Mouse (Mus musculus) kidney, postnatal 0 days (tissue): ENCODE results near the gene Lyrm4. TPM values are rescaled to one million over a fixed set of nuclear protein-coding genes. Genes with fewer than 3 reads are reported as not detected.

ENCODE experiments used
- ATAC-seq: fragments of 200-750 bp; cut with Nextera tagmentation; replicated peaks from 2 replicates; pipeline ENCODE4 v1.8.0; 2017; ENCODE audit warnings: low read depth, moderate number of reproducible peaks, moderate TSS enrichment, moderate library complexity; ENCODE audit not compliant: low FRiP score
- DNase-seq: peaks from one replicate; pipeline ENCODE4 v3.0.0-alpha.2; 2016; ENCODE audit warnings: low spot score
- H3K27ac ChIP-seq: fragments of 300-500 bp; sonication (generic); 2 replicates; pipeline ENCODE4 v1.5.1; 2014; ENCODE audit warnings: mild to moderate bottlenecking
- H3K27me3 ChIP-seq: fragments of 300-500 bp; sonication (generic); 2 replicates; pipeline ENCODE4 v1.6.1; 2014; ENCODE audit warnings: low read length, mixed read lengths; ENCODE audit not compliant: insufficient read depth
- H3K36me3 ChIP-seq: fragments of 300-500 bp; sonication (generic); 2 replicates; pipeline ENCODE4 v1.6.1; 2014; ENCODE audit warnings: low read length, mixed read lengths; ENCODE audit not compliant: insufficient read depth
- H3K4me1 ChIP-seq: fragments of 300-500 bp; sonication (generic); replicated peaks from 2 replicates; pipeline ENCODE4 v1.6.1; 2014; ENCODE audit warnings: antibody characterized with exemption, low read length, mixed read lengths; ENCODE audit not compliant: insufficient read depth
- H3K4me2 ChIP-seq: fragments of 300-500 bp; sonication (generic); 2 replicates; pipeline ENCODE4 v1.6.1; 2014; ENCODE audit warnings: mild to moderate bottlenecking, low read length, moderate library complexity, mixed read lengths
- H3K4me3 ChIP-seq: fragments of 300-500 bp; sonication (generic); replicated peaks from 2 replicates; pipeline ENCODE4 v1.5.1; 2014; ENCODE audit warnings: low read depth, low read length
- H3K9ac ChIP-seq: fragments of 300-500 bp; sonication (generic); 2 replicates; pipeline ENCODE4 v1.6.1; 2014; ENCODE audit warnings: low read depth, low read length
- H3K9me3 ChIP-seq: fragments of 300-500 bp; sonication (generic); replicated peaks from 2 replicates; pipeline ENCODE4 v1.6.1; 2016; ENCODE audit warnings: low read length, inconsistent platforms, mixed read lengths
- CTCF ChIP-seq: IDR thresholded peaks from 2 replicates; pipeline ENCODE4 v1.5.1; 2016; ENCODE audit warnings: antibody characterized with exemption, low read depth, mild to moderate bottlenecking, moderate library complexity
- WGBS: fragments of 180-500 bp; shearing (Covaris S2); extraction: QIAGEN DNeasy Blood & Tissue Kit; methylation state at CpG from one replicate; pipeline ENCODE4 v1.1.7; 2014; 5-methylcytosine and 5-hydroxymethylcytosine counted together
- polyA plus RNA-seq: library from polyadenylated mRNA; unstranded; fragments of >200 nt; fragmentation: Nextera tagmentation; extraction: Ambion mirVana; gene quantifications from 2 replicates; pipeline ENCODE4 v1.2.1, GENCODE M21; 2015

The Lyrm4 gene
- polyA plus RNA-seq, 1 experiment from 2014 or later = 36.0 TPM

- WGBS = 93% methylated on average over 2 of the region's 2 CpGs
- ATAC-seq = no peak
- no peak for DNase-seq
- TF ChIP-seq CTCF = no peak
- Histone ChIP-seq H3K9ac (no peak overlapping the region), H3K27ac (no peak overlapping the region), H3K4me3 (no peak overlapping the region), H3K4me2 (no peak overlapping the region), H3K36me3 (no peaks in the 10 kb centered on the region), H3K27me3 (no peaks in the 10 kb centered on the region), H3K9me3 (no peaks in the 10 kb centered on the region), H3K4me1 (no peaks in the 10 kb centered on the region)
Observed at GRCm38 (mm10) chr13:36129360-36130054, 12.2 kb upstream of the Lyrm4 start.

GRCm38 (mm10) chr13:36120606-36121005 is 3.3 kb upstream of the Lyrm4 start:
- no peak for DNase-seq
- no peak for ATAC-seq
- Histone ChIP-seq H3K4me1 (no peaks in the 10 kb centered on the region; the same call in 1 of the 2 replicates), H3K9ac (no peak overlapping the region), H3K4me2 (no peak overlapping the region), H3K27me3 (no peaks in the 10 kb centered on the region), H3K9me3 (no peaks in the 10 kb centered on the region), H3K27ac (no peak overlapping the region), H3K4me3 (no peak overlapping the region), H3K36me3 (no peaks in the 10 kb centered on the region)
- no peak for TF ChIP-seq CTCF

GRCm38 (mm10) chr13:36119684-36120083 is 2.4 kb upstream of the Lyrm4 start:
- H3K4me2 ChIP-seq = no peak overlapping the region
- no peaks in the 10 kb centered on the region for H3K36me3 ChIP-seq
- H3K9me3 ChIP-seq = no peaks in the 10 kb centered on the region
- WGBS = 80% methylated on average over 4 of the region's 4 CpGs
- H3K27me3 ChIP-seq = no peaks in the 10 kb centered on the region
- H3K27ac ChIP-seq = no peak overlapping the region
- peak; percentile 15; the same call in 1 of the 2 replicates for TF ChIP-seq CTCF
- ATAC-seq (no peak), DNase-seq (no peak)
- H3K4me1 ChIP-seq = no peaks in the 10 kb centered on the region; the same call in 1 of the 2 replicates
- no peak overlapping the region for H3K9ac ChIP-seq
- no peak overlapping the region for H3K4me3 ChIP-seq

GRCm38 (mm10) chr13:36116520-36117142 is 695 bp downstream of the Lyrm4 start:
- no peaks in the 10 kb centered on the region for H3K9me3 ChIP-seq
- peak overlapping the region; percentile 82 for H3K4me3 ChIP-seq
- TF ChIP-seq CTCF = no peak
- no peaks in the 10 kb centered on the region; the same call in 1 of the 2 replicates for H3K4me1 ChIP-seq
- WGBS = 6% methylated on average over 21 of the region's 21 CpGs
- peak overlapping the region; percentile 82 for H3K4me2 ChIP-seq
- DNase-seq (peak; percentile 25), ATAC-seq (0 out of 2 replicates have a peak, but pooled peaks have one; percentile 12)
- H3K9ac ChIP-seq = peak overlapping the region; percentile 80
- peak overlapping the region; percentile 96; the same call in 1 of the 2 replicates for H3K27ac ChIP-seq
- H3K27me3 ChIP-seq = no peaks in the 10 kb centered on the region
- no peaks in the 10 kb centered on the region for H3K36me3 ChIP-seq

GRCm38 (mm10) chr13:36113181-36113580 is 4.1 kb downstream of the Lyrm4 start:
- Histone ChIP-seq H3K27me3 (no peaks in the 10 kb centered on the region), H3K9ac (no peak overlapping the region), H3K9me3 (no peaks in the 10 kb centered on the region), H3K4me2 (no peak overlapping the region), H3K4me1 (no peaks in the 10 kb centered on the region; the same call in 1 of the 2 replicates), H3K27ac (no peak overlapping the region), H3K36me3 (no peaks in the 10 kb centered on the region), H3K4me3 (no peak overlapping the region)
- TF ChIP-seq CTCF = no peak
- no peak for ATAC-seq
- 75% methylated on average over 5 of the region's 5 CpGs for WGBS
- no peak for DNase-seq

- no peak for DNase-seq
- 92% methylated on average over 2 of the region's 2 CpGs for WGBS
- no peak overlapping the region for H3K4me3 ChIP-seq
Observed at GRCm38 (mm10) chr13:36111331-36111730, 6.0 kb downstream of the Lyrm4 start.

More at GRCm38 (mm10) chr13:36111331-36111730, 6.0 kb downstream of the Lyrm4 start:
- ATAC-seq = no peak
- Histone ChIP-seq H3K9ac (no peak overlapping the region), H3K27ac (no peak overlapping the region), H3K4me1 (no peaks in the 10 kb centered on the region), H3K36me3 (no peaks in the 10 kb centered on the region), H3K4me2 (no peak overlapping the region), H3K27me3 (no peaks in the 10 kb centered on the region), H3K9me3 (no peaks in the 10 kb centered on the region)
- TF ChIP-seq CTCF = no peak
